Mouse (Mus musculus) bone marrow macrophage, adult 2 months (primary cell): ENCODE measurements around the gene Psma2.

Source experiments
- CTCF ChIP-seq: IDR thresholded peaks from 2 replicates; pipeline ENCODE4 v1.5.1; 2012; ENCODE audit warnings: low read depth, mild to moderate bottlenecking, low read length, moderate library complexity
- POLR2A ChIP-seq: IDR thresholded peaks from 2 replicates; pipeline ENCODE4 v1.6.1; 2012; ENCODE audit warnings: mild to moderate bottlenecking, low read depth, low read length, borderline replicate concordance

DNA sequence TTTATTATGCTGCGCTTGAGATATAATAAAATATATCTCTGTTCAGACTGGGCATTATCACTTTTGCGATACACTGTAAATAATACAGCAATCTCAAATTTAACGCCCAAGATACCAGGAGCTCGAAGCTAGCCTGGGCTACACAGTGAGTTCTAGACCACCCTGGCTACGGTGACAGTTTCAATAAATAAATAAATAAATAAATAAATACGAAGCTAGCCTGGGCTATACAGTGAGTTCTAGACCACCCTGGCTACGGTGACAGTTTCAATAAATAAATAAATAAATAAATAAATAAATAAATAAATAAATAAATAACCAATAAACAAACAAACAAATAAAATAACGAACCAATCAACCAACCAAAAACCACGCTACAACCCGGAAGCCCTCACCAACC is 577 bp upstream of the Psma2 start:
- TF ChIP-seq POLR2A (no peak), CTCF (no peak)
